35 mouse cellular contexts compared by ENCODE assay signal in genomic region chr11:7898204-7898603, GRCm38 (mm10).
DNase-seq lines count a peak whose midpoint lies in the region; ATAC-seq lines count a peak whose summit lies in the region.
"Had no signal": no experiment of that assay in that cellular context is flagged by ENCODE, and none has a peak within 500 bp of the region (broad histone marks: within the 10 kb centered on the region; RNA-seq: fewer than 3 reads in every experiment).

No protein-coding gene starts in this region.

- no peak overlapping the region for H3K9ac ChIP-seq in embryonic facial prominence, embryonic 14.5 days (ENCODE audit: low read depth, low read length)
- H3K9ac ChIP-seq in midbrain, embryonic 16.5 days (ENCODE audit: low read depth, low read length): no peak overlapping the region
- H3K9ac ChIP-seq: embryonic facial prominence, embryonic 12.5 days; forebrain, embryonic 15.5 days; heart, embryonic 15.5 days; hindbrain, embryonic 12.5 days; intestine, embryonic 15.5 days; limb, embryonic 15.5 days; liver, embryonic 13.5 days; neural tube, embryonic 12.5 days had no signal

- no peaks in the 10 kb centered on the region for H3K36me3 ChIP-seq in embryonic facial prominence, embryonic 14.5 days (ENCODE audit: control insufficient read depth, insufficient read depth, low read length)
- H3K36me3 ChIP-seq in embryonic facial prominence, embryonic 10.5 days (replicated peaks): no peaks in the 10 kb centered on the region
- no peaks in the 10 kb centered on the region for H3K36me3 ChIP-seq in midbrain, embryonic 16.5 days (ENCODE audit: control insufficient read depth, insufficient read depth, low read length)
- H3K36me3 ChIP-seq: embryonic facial prominence, embryonic 12.5 days; forebrain, embryonic 10.5 days; forebrain, embryonic 15.5 days; G1E; heart, embryonic 10.5 days; heart, embryonic 15.5 days; hindbrain, embryonic 12.5 days; intestine, embryonic 15.5 days; limb, embryonic 15.5 days; liver, embryonic 13.5 days; midbrain, embryonic 10.5 days; neural tube, embryonic 12.5 days had no signal

- DNase-seq in embryonic facial prominence, embryonic 14.5 days (ENCODE audit: low spot score): peak; percentile 22
- DNase-seq in embryonic facial prominence, embryonic 10.5 days (ENCODE audit: low spot score): no peak
- DNase-seq in urinary bladder, postnatal 14 days (ENCODE audit: low spot score): peak; percentile 10
- DNase-seq in urinary bladder, postnatal 36 days (ENCODE audit: low spot score in 2 of 2): no peak
- DNase-seq in kidney, postnatal 14 days: peak; percentile 17
- DNase-seq in right cerebral cortex, postnatal 10 days (ENCODE audit: low spot score in 2 of 2): no peak
- DNase-seq in left cerebral cortex, adult 8-10 months (ENCODE audit: low spot score in 2 of 2): no peak
- DNase-seq: adrenal gland, postnatal 10 days; cerebellum, adult 8-10 months; cerebellum, postnatal 25 days; gastrocnemius, postnatal 25 days; heart, adult 11 months; heart, postnatal 36 days; liver, embryonic 13.5 days; lung, adult 18-20 months; right cerebral cortex, adult 18-20 months; right cerebral cortex, postnatal 4 days; thymus, adult 2 months; thymus, postnatal 36 days had no signal

- ATAC-seq in embryonic facial prominence, embryonic 14.5 days (ENCODE audit: low read depth): no peak
- ATAC-seq in midbrain, embryonic 16.5 days: no peak
- ATAC-seq: forebrain, embryonic 15.5 days; hindbrain, postnatal 0 days; intestine, embryonic 15.5 days; lung, postnatal 0 days had no signal

- H3K27ac ChIP-seq in embryonic facial prominence, embryonic 14.5 days (replicated peaks; ENCODE audit: low read depth, low read length): no peak overlapping the region
- H3K27ac ChIP-seq in embryonic facial prominence, embryonic 10.5 days (replicated peaks): no peak overlapping the region
- no peak overlapping the region for H3K27ac ChIP-seq in midbrain, embryonic 16.5 days (ENCODE audit: low read length)
- H3K27ac ChIP-seq: embryonic facial prominence, embryonic 12.5 days; forebrain, embryonic 10.5 days; forebrain, embryonic 15.5 days; heart, embryonic 10.5 days; heart, embryonic 15.5 days; hindbrain, embryonic 12.5 days; hindbrain, postnatal 0 days; intestine, embryonic 15.5 days; limb, embryonic 15.5 days; liver, embryonic 13.5 days; macrophage; midbrain, embryonic 10.5 days; neural tube, embryonic 12.5 days had no signal

- 49% methylated on average over 5 of the region's 5 CpGs for WGBS in embryonic facial prominence, embryonic 14.5 days
- WGBS in embryonic facial prominence, embryonic 10.5 days: 72% methylated on average over 5 of the region's 5 CpGs
- 78% methylated on average over 5 of the region's 5 CpGs for WGBS in midbrain, embryonic 16.5 days

- no peaks in the 10 kb centered on the region for H3K9me3 ChIP-seq in embryonic facial prominence, embryonic 14.5 days (ENCODE audit: control insufficient read depth, low read length)
- no peaks in the 10 kb centered on the region for H3K9me3 ChIP-seq in embryonic facial prominence, embryonic 10.5 days
- no peaks in the 10 kb centered on the region for H3K9me3 ChIP-seq in midbrain, embryonic 16.5 days (replicated peaks; ENCODE audit: control insufficient read depth, low read length, poor library complexity, severe bottlenecking)
- H3K9me3 ChIP-seq: embryonic facial prominence, embryonic 12.5 days; forebrain, embryonic 10.5 days; forebrain, embryonic 15.5 days; heart, embryonic 10.5 days; heart, embryonic 15.5 days; hindbrain, embryonic 12.5 days; intestine, embryonic 15.5 days; limb, embryonic 15.5 days; liver, embryonic 13.5 days; midbrain, embryonic 10.5 days; neural tube, embryonic 12.5 days had no signal

- H3K4me3 ChIP-seq in embryonic facial prominence, embryonic 14.5 days (ENCODE audit: low read depth, low read length): no peak overlapping the region
- H3K4me3 ChIP-seq in embryonic facial prominence, embryonic 10.5 days: no peak overlapping the region
- H3K4me3 ChIP-seq in midbrain, embryonic 16.5 days (ENCODE audit: low read depth, low read length): no peak overlapping the region
- H3K4me3 ChIP-seq: embryonic facial prominence, embryonic 12.5 days; forebrain, embryonic 10.5 days; forebrain, embryonic 15.5 days; heart, embryonic 10.5 days; heart, embryonic 15.5 days; hindbrain, embryonic 12.5 days; intestine, embryonic 15.5 days; limb, embryonic 15.5 days; liver, embryonic 13.5 days; midbrain, embryonic 10.5 days; myocyte; neural tube, embryonic 12.5 days had no signal

- H3K4me1 ChIP-seq in embryonic facial prominence, embryonic 14.5 days (ENCODE audit: control insufficient read depth, insufficient read depth, low read length): no peaks in the 10 kb centered on the region
- peaks cover 11% of the 10 kb centered on the region; the same call in 1 of the 2 replicates for H3K4me1 ChIP-seq in embryonic facial prominence, embryonic 10.5 days
- H3K4me1 ChIP-seq in midbrain, embryonic 16.5 days (ENCODE audit: control insufficient read depth, insufficient read depth, low read length): no peaks in the 10 kb centered on the region
- H3K4me1 ChIP-seq: embryonic facial prominence, embryonic 12.5 days; forebrain, embryonic 15.5 days; heart, embryonic 10.5 days; heart, embryonic 15.5 days; hindbrain, embryonic 12.5 days; intestine, embryonic 15.5 days; limb, embryonic 15.5 days; liver, embryonic 13.5 days; midbrain, embryonic 10.5 days; neural tube, embryonic 12.5 days had no signal

- H3K27me3 ChIP-seq in embryonic facial prominence, embryonic 14.5 days (replicated peaks; ENCODE audit: control insufficient read depth, insufficient read depth, low read length): no peaks in the 10 kb centered on the region
- H3K27me3 ChIP-seq in embryonic facial prominence, embryonic 10.5 days (replicated peaks; ENCODE audit: low read depth, poor library complexity, severe bottlenecking): no peaks in the 10 kb centered on the region
- no peaks in the 10 kb centered on the region for H3K27me3 ChIP-seq in midbrain, embryonic 16.5 days (ENCODE audit: control insufficient read depth, insufficient read depth, low read depth, low read length)
- H3K27me3 ChIP-seq: embryonic facial prominence, embryonic 12.5 days; forebrain, embryonic 15.5 days; heart, embryonic 15.5 days; hindbrain, embryonic 12.5 days; intestine, embryonic 15.5 days; limb, embryonic 15.5 days; liver, embryonic 13.5 days; neural tube, embryonic 12.5 days had no signal

- no peak overlapping the region for H3K4me2 ChIP-seq in embryonic facial prominence, embryonic 14.5 days (ENCODE audit: low read depth, low read length)
- no peak overlapping the region for H3K4me2 ChIP-seq in midbrain, embryonic 16.5 days (ENCODE audit: low read length)
- H3K4me2 ChIP-seq: embryonic facial prominence, embryonic 12.5 days; forebrain, embryonic 15.5 days; heart, embryonic 15.5 days; hindbrain, embryonic 12.5 days; intestine, embryonic 15.5 days; limb, embryonic 15.5 days; liver, embryonic 13.5 days; neural tube, embryonic 12.5 days had no signal

Comparison
In these comparisons a context has a peak if more than half of its experiments do, and no peak if none do; other contexts are left out.
1. DNase-seq: peak in embryonic facial prominence, embryonic 14.5 days (single experiment), urinary bladder, postnatal 14 days (single experiment) and kidney, postnatal 14 days (single experiment); none in embryonic facial prominence, embryonic 10.5 days (single experiment), urinary bladder, postnatal 36 days (0 of 2), right cerebral cortex, postnatal 10 days (0 of 2) and left cerebral cortex, adult 8-10 months (0 of 2).